In the genomic region with DNA sequence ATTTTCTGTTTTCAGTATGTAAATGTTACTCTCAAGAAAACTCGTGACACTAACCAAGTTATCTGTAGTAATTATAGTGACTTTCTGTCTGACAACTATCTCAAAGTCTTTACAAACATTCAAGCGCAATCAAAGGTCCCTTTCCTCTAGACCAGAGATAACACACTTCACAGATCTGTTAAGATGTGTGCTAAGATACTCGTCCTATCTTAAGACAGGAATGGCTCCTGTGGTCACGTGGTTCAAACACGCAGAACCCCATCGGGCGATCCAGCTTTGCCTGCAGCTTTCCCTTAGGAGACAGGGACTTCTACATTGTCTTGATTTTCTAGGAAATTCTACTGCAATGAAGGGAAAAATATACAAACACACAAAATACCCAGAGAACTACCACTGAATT, we compare ENCODE assay signal across 12 mouse cellular contexts. TPM values are rescaled to one million over a fixed set of nuclear protein-coding genes. Genes with fewer than 3 reads are reported as not detected.
A peak's percentile ranks its signal among the peaks of the same experiment; 100 is the strongest.
DNase-seq lines count a peak whose midpoint lies in the region; ATAC-seq and TF ChIP-seq lines count a peak whose summit lies in the region.
"Had no signal": no experiment of that assay in that cellular context is flagged by ENCODE, and none has a peak within 500 bp of the region (broad histone marks: within the 10 kb centered on the region; RNA-seq: fewer than 3 reads in every experiment).

No protein-coding gene starts in this region.

- intact Hi-C loops in left cerebral cortex, postnatal 36 days (cut with DNase I) = loop anchor here (5.0 to 10.0 kb wide), 3 partner anchors 112 to 316 kb away; no protein-coding TSS in a partner anchor

- H3K4me3 ChIP-seq in heart, embryonic 14.5 days (ENCODE audit: control insufficient read depth in 1 of 2, insufficient read depth in 1 of 2, low read depth in 1 of 2, low read length in 2 of 2) = no peak overlapping the region
- H3K4me3 ChIP-seq in heart, embryonic 12.5 days = no peak overlapping the region
- H3K4me3 ChIP-seq in G1E (ENCODE audit: low read depth, low read length) = peak overlapping the region; percentile 87; the same call in 1 of the 2 replicates
- H3K4me3 ChIP-seq in hindbrain, embryonic 15.5 days = no peak overlapping the region
- peak overlapping the region; percentile 97 for H3K4me3 ChIP-seq in liver, embryonic 16.5 days (ENCODE audit: low read depth, low read length)

- no peak for DNase-seq in G1E (ENCODE audit: low spot score)
- DNase-seq in frontal cortex, adult 2 months (ENCODE audit: extremely low spot score in 1 of 2, low spot score in 1 of 2) = no peak
- DNase-seq in left cerebral cortex, postnatal 36 days (ENCODE audit: low spot score in 2 of 2) = no peak
- no peak for DNase-seq in natural killer cell, adult 2 months (ENCODE audit: low spot score in 2 of 2)
- DNase-seq: kidney, postnatal 4 days; left cerebral cortex, postnatal 4 days; thymus, postnatal 14 days had no signal

- WGBS in heart, embryonic 14.5 days = 61% methylated on average over 7 of the region's 7 CpGs
- 43% methylated on average over 7 of the region's 7 CpGs for WGBS in heart, embryonic 12.5 days
- 83% methylated on average over 7 of the region's 7 CpGs for WGBS in hindbrain, embryonic 15.5 days
- WGBS in liver, embryonic 16.5 days (ENCODE audit: insufficient replicate concordance) = 23% methylated on average over 7 of the region's 7 CpGs

- H3K9me3 ChIP-seq in heart, embryonic 14.5 days (ENCODE audit: control insufficient read depth, low read length) = no peaks in the 10 kb centered on the region
- H3K9me3 ChIP-seq in heart, embryonic 12.5 days (replicated peaks) = no peaks in the 10 kb centered on the region
- no peaks in the 10 kb centered on the region for H3K9me3 ChIP-seq in G1E (replicated peaks)
- no peaks in the 10 kb centered on the region for H3K9me3 ChIP-seq in hindbrain, embryonic 15.5 days
- no peaks in the 10 kb centered on the region for H3K9me3 ChIP-seq in liver, embryonic 16.5 days (replicated peaks; ENCODE audit: control insufficient read depth, low read length)

- H3K4me2 ChIP-seq in heart, embryonic 14.5 days (ENCODE audit: low read length) = peak overlapping the region; percentile 70; the same call in 1 of the 2 replicates
- H3K4me2 ChIP-seq in heart, embryonic 12.5 days = no peak overlapping the region
- peak overlapping the region; percentile 76 for H3K4me2 ChIP-seq in hindbrain, embryonic 15.5 days
- H3K4me2 ChIP-seq in liver, embryonic 16.5 days (ENCODE audit: low read depth, low read length) = peak overlapping the region; percentile 62

- no peaks in the 10 kb centered on the region for H3K36me3 ChIP-seq in heart, embryonic 14.5 days (ENCODE audit: control insufficient read depth, insufficient read depth, low read length)
- H3K36me3 ChIP-seq in heart, embryonic 12.5 days = no peaks in the 10 kb centered on the region
- peaks cover 21% of the 10 kb centered on the region for H3K36me3 ChIP-seq in G1E (replicated peaks)
- no peaks in the 10 kb centered on the region for H3K36me3 ChIP-seq in hindbrain, embryonic 15.5 days
- H3K36me3 ChIP-seq in liver, embryonic 16.5 days (ENCODE audit: control insufficient read depth, insufficient read depth) = no peaks in the 10 kb centered on the region

- peak overlapping the region; percentile 0; the same call in 1 of the 2 replicates for H3K9ac ChIP-seq in heart, embryonic 14.5 days (ENCODE audit: low read length)
- H3K9ac ChIP-seq in heart, embryonic 12.5 days = no peak overlapping the region
- no peak overlapping the region for H3K9ac ChIP-seq in hindbrain, embryonic 15.5 days
- H3K9ac ChIP-seq in liver, embryonic 16.5 days (ENCODE audit: low read depth, low read length) = peak overlapping the region; percentile 16; the same call in 1 of the 2 replicates

- no peaks in the 10 kb centered on the region for H3K27me3 ChIP-seq in heart, embryonic 14.5 days (ENCODE audit: control insufficient read depth, insufficient read depth, low read length)
- H3K27me3 ChIP-seq in heart, embryonic 12.5 days (replicated peaks) = no peaks in the 10 kb centered on the region
- no peaks in the 10 kb centered on the region for H3K27me3 ChIP-seq in G1E (ENCODE audit: insufficient read depth, low read length)
- H3K27me3 ChIP-seq in hindbrain, embryonic 15.5 days = no peaks in the 10 kb centered on the region
- no peaks in the 10 kb centered on the region for H3K27me3 ChIP-seq in liver, embryonic 16.5 days (ENCODE audit: control insufficient read depth, insufficient read depth, low read depth, low read length)
- H3K27me3 ChIP-seq: CH12.LX had no signal

- H3K4me1 ChIP-seq in heart, embryonic 14.5 days (ENCODE audit: control insufficient read depth in 2 of 2, insufficient read depth in 2 of 2, low read length in 2 of 2) = peaks cover 7 to 31% of the 10 kb centered on the region in 2 experiments
- peaks cover 30% of the 10 kb centered on the region for H3K4me1 ChIP-seq in heart, embryonic 12.5 days (replicated peaks)
- H3K4me1 ChIP-seq in G1E (ENCODE audit: insufficient read depth, low read depth, low read length) = peaks cover 66% of the 10 kb centered on the region
- peaks cover 49% of the 10 kb centered on the region for H3K4me1 ChIP-seq in hindbrain, embryonic 15.5 days (replicated peaks)
- H3K4me1 ChIP-seq in liver, embryonic 16.5 days (ENCODE audit: control insufficient read depth, low read depth, low read length) = peaks cover 52% of the 10 kb centered on the region

- ATAC-seq in heart, embryonic 14.5 days (ENCODE audit: insufficient number of reproducible peaks, insufficient read depth, low FRiP score, low read depth) = no peak
- ATAC-seq in heart, embryonic 12.5 days (ENCODE audit: insufficient number of reproducible peaks, low FRiP score) = no peak
- ATAC-seq in G1E (ENCODE audit: extremely low read depth, insufficient number of reproducible peaks, low FRiP score, poor library complexity, severe bottlenecking) = 0 out of 2 replicates have a peak, but pooled peaks have one; percentile 4
- ATAC-seq in hindbrain, embryonic 15.5 days (ENCODE audit: low FRiP score, low read depth) = no peak
- ATAC-seq in liver, embryonic 16.5 days (ENCODE audit: low read depth) = no peak

- H3K27ac ChIP-seq in heart, embryonic 14.5 days (replicated peaks in 1 of 2; ENCODE audit: control insufficient read depth in 1 of 2, insufficient read depth in 1 of 2, low read depth in 2 of 2, low read length in 2 of 2) = no peak overlapping the region
- no peak overlapping the region for H3K27ac ChIP-seq in heart, embryonic 12.5 days (ENCODE audit: poor library complexity, severe bottlenecking)
- no peak overlapping the region for H3K27ac ChIP-seq in hindbrain, embryonic 15.5 days (replicated peaks)
- 0 out of 2 replicates have a peak overlapping the region, but pooled peaks have one; percentile 25 for H3K27ac ChIP-seq in liver, embryonic 16.5 days (ENCODE audit: low read length)

- TF ChIP-seq CTCF in G1E (IDR thresholded peaks at IDR 0.05; ENCODE audit: low read depth, low read length) = no peak

RNA-seq across cellular contexts. Expression of a gene that starts 6.9 kb away (rescaled TPM):
- 9.5 and 10.0 TPM in 2 replicates for polyA plus RNA-seq in heart, embryonic 14.5 days (2014; fragmentation: Nextera tagmentation; extraction: Ambion mirVana)
- polyA plus RNA-seq in heart, embryonic 12.5 days (2016; fragmentation: Nextera tagmentation; extraction: Ambion mirVana) = 12.4 and 13.6 TPM in 2 replicates
- total RNA-seq in G1E (2014; fragmentation: Nextera tagmentation) = 298 and 313 TPM in 2 replicates
- 50.2 and 51.0 TPM in 2 replicates for total RNA-seq in G1E (2017)
- polyA plus RNA-seq in G1E (2012) = 98.2 and 108 TPM in 2 replicates
- 11.9 and 13.5 TPM in 2 replicates for polyA plus RNA-seq in hindbrain, embryonic 15.5 days (2015; fragmentation: Nextera tagmentation; extraction: Ambion mirVana)
- polyA plus RNA-seq in liver, embryonic 16.5 days (2015; fragmentation: Nextera tagmentation; extraction: Ambion mirVana) = 7.7 and 8.8 TPM in 2 replicates
- 42.4 and 44.8 TPM in 2 replicates for polyA plus RNA-seq in frontal cortex, adult 2 months (2012; rRNA removed)
- 10 to 100 TPM; 49.7 to 65.2 TPM for total RNA-seq in left cerebral cortex, postnatal 36 days (2021)

Comparison
In these comparisons a context has a peak if more than half of its experiments do, and no peak if none do; other contexts are left out.
1. H3K9ac ChIP-seq: peak in heart, embryonic 14.5 days (single experiment) and liver, embryonic 16.5 days (single experiment); none in heart, embryonic 12.5 days (single experiment) and hindbrain, embryonic 15.5 days (single experiment).
2. H3K4me3 ChIP-seq: peak in G1E (single experiment) and liver, embryonic 16.5 days (single experiment); none in heart, embryonic 14.5 days (0 of 2), heart, embryonic 12.5 days (single experiment) and hindbrain, embryonic 15.5 days (single experiment).